Mouse (Mus musculus): ENCODE data around the gene Fut11.

DNA sequence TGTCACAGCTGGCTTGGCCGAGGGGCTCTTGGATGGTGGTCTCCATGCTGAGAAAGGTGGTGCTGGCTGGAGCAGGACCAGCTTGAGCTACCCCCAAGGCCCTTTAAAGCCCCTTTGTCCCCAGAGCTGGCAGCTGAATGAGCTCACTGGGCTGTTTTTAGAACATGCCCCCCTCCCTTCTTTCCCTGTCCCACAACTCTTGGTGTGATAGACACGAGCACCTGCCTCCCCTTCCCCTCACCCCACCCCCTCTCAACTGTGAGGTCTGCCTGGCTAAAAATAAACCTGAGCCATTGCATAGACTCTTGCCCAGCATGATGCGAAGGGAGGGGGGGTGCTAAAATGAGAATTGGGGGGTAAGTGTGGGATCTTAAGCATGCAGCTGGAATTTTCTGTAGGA lies 30.3 kb upstream of the Fut11 start:
- no peak for TF ChIP-seq CTCF (IDR thresholded peaks at IDR 0.05; ENCODE audit: low read depth)
- TF ChIP-seq EP300 (optimal IDR thresholded peaks at IDR 0.05): no peak

Measured in stomach, postnatal 0 days (tissue).